9 mouse cellular contexts compared by ENCODE assay signal in genomic region chr2:174018002-174018401, GRCm38 (mm10). TPM values are rescaled to one million over a fixed set of nuclear protein-coding genes. Genes with fewer than 3 reads are reported as not detected.
DNase-seq lines count a peak whose midpoint lies in the region; ATAC-seq and TF ChIP-seq lines count a peak whose summit lies in the region.
"Had no signal": no experiment of that assay in that cellular context is flagged by ENCODE, and none has a peak within 500 bp of the region (broad histone marks: within the 10 kb centered on the region; RNA-seq: fewer than 3 reads in every experiment).

No protein-coding gene starts in this region.

- 53% methylated on average over 7 of the region's 7 CpGs for WGBS in heart, postnatal 0 days
- 33% methylated on average over 7 of the region's 7 CpGs for WGBS in lung, postnatal 0 days

- H3K4me2 ChIP-seq in heart, postnatal 0 days (ENCODE audit: low read depth, low read length), result no peak overlapping the region; the same call in 1 of the 2 replicates
- H3K4me2 ChIP-seq in lung, postnatal 0 days (replicated peaks; ENCODE audit: low read depth, low read length), result no peak overlapping the region

- peak; percentile 68 for ATAC-seq in heart, postnatal 0 days (ENCODE audit: insufficient read depth, low read depth)
- ATAC-seq in lung, postnatal 0 days, result peak; percentile 92

- TF ChIP-seq CTCF in heart, postnatal 0 days (IDR thresholded peaks at IDR 0.05; ENCODE audit: low read depth), result no peak
- no peak for TF ChIP-seq CTCF in lung, postnatal 0 days (IDR thresholded peaks at IDR 0.05)

- H3K36me3 ChIP-seq in heart, postnatal 0 days (replicated peaks; ENCODE audit: control insufficient read depth, insufficient read depth, low read length), result no peaks in the 10 kb centered on the region
- no peaks in the 10 kb centered on the region for H3K36me3 ChIP-seq in lung, postnatal 0 days (ENCODE audit: insufficient read depth, low read length)

- H3K9me3 ChIP-seq in heart, postnatal 0 days (replicated peaks; ENCODE audit: control insufficient read depth, low read length), result no peaks in the 10 kb centered on the region
- H3K9me3 ChIP-seq in lung, postnatal 0 days (ENCODE audit: low read length), result no peaks in the 10 kb centered on the region

- H3K4me1 ChIP-seq in heart, postnatal 0 days (ENCODE audit: control insufficient read depth, insufficient read depth), result no peaks in the 10 kb centered on the region
- no peaks in the 10 kb centered on the region for H3K4me1 ChIP-seq in lung, postnatal 0 days (ENCODE audit: insufficient read depth, low read depth, low read length)

- H3K4me3 ChIP-seq in heart, postnatal 0 days (ENCODE audit: low read depth, low read length), result no peak overlapping the region
- no peak overlapping the region for H3K4me3 ChIP-seq in lung, postnatal 0 days (ENCODE audit: low read depth, low read length)
- H3K4me3 ChIP-seq: erythroblast, embryonic 14.5 days; layer of hippocampus, adult 2 months had no signal

- no peaks in the 10 kb centered on the region for H3K27me3 ChIP-seq in heart, postnatal 0 days (ENCODE audit: control insufficient read depth, insufficient read depth, low read length)
- no peaks in the 10 kb centered on the region for H3K27me3 ChIP-seq in lung, postnatal 0 days (replicated peaks; ENCODE audit: insufficient read depth, low read length)

- DNase-seq in testis, postnatal 10 days (ENCODE audit: low spot score), result peak; percentile 27
- no peak for DNase-seq in testis, postnatal 14 days (ENCODE audit: low spot score)
- DNase-seq in heart, postnatal 0 days (ENCODE audit: low spot score), result peak; percentile 23
- DNase-seq in lung, postnatal 0 days (ENCODE audit: low spot score), result peak; percentile 74
- peak; percentile 40 for DNase-seq in thymus, postnatal 4 days
- no peak for DNase-seq in right cerebral cortex, postnatal 36 days (ENCODE audit: low spot score in 2 of 2)
- DNase-seq in cerebellum, adult 11-12 months, result no peak

- no peak overlapping the region for H3K9ac ChIP-seq in heart, postnatal 0 days (replicated peaks; ENCODE audit: low read depth, low read length)
- H3K9ac ChIP-seq in lung, postnatal 0 days (replicated peaks; ENCODE audit: low read depth), result no peak overlapping the region

- no peak overlapping the region for H3K27ac ChIP-seq in heart, postnatal 0 days (ENCODE audit: low read depth)
- peak overlapping the region; percentile 54; the same call in 1 of the 2 replicates for H3K27ac ChIP-seq in lung, postnatal 0 days (ENCODE audit: low read length)
- H3K27ac ChIP-seq: layer of hippocampus, adult 2 months had no signal

- no peak for TF ChIP-seq EP300 in heart, postnatal 0 days (IDR thresholded peaks at IDR 0.05; ENCODE audit: low read depth)
- peak; percentile 66 for TF ChIP-seq EP300 in lung, postnatal 0 days (IDR thresholded peaks at IDR 0.05)

RNA-seq across cellular contexts. Expression of gene Stx16, which starts 58.1 kb away (rescaled TPM):
- 13.7 and 19.8 TPM in 2 replicates for total RNA-seq in heart, postnatal 0 days (2014; rRNA removed; ENCODE audit: low replicate concordance)
- polyA plus RNA-seq in heart, postnatal 0 days (2015; fragmentation: Nextera tagmentation; extraction: Ambion mirVana), result 5.9 and 6.9 TPM in 2 replicates
- polyA plus RNA-seq in lung, postnatal 0 days (2015; fragmentation: Nextera tagmentation; extraction: Ambion mirVana), result 5.2 and 7.3 TPM in 2 replicates

Comparison
In these comparisons a context has a peak if more than half of its experiments do, and no peak if none do; other contexts are left out.
1. DNase-seq: peak in testis, postnatal 10 days (single experiment), heart, postnatal 0 days (single experiment), lung, postnatal 0 days (single experiment) and thymus, postnatal 4 days (single experiment); none in testis, postnatal 14 days (single experiment), right cerebral cortex, postnatal 36 days (0 of 2) and cerebellum, adult 11-12 months (single experiment).